Mouse (Mus musculus): Measurements from ENCODE around the gene Kdelr3. TPM values are rescaled to one million over a fixed set of nuclear protein-coding genes. Genes with fewer than 3 reads are reported as not detected.

The Kdelr3 gene
- total RNA-seq, 2 experiments from 2014 or later: 29.9 to 38.0 TPM

GRCm38 (mm10) chr15:79575543-79576222, 59.5 kb downstream of the Kdelr3 start:
- no peak for DNase-seq

GRCm38 (mm10) chr15:79576947-79577346, 60.7 kb downstream of the Kdelr3 start:
- no peak for DNase-seq

Small RNA genes lying within 50 kb of the gene (microRNA-seq; reads per million reads assigned to microRNA genes)
- gene Gm44302: 0 reads per million in 2 experiments

Other genes starting within 250 kb of the Kdelr3 start
- 1 to 10 TPM; 3.1 to 3.6 TPM for gene Baiap2l2, start 230.9 kb upstream of the Kdelr3 start, total RNA-seq (2021)
- 1 to 10 TPM; 9.2 to 9.8 TPM for gene Pla2g6, start 188.0 kb upstream of the Kdelr3 start, total RNA-seq (2021)
- 1 to 10 TPM; 2.0 to 2.6 TPM for gene Maff, start 169.8 kb upstream of the Kdelr3 start, total RNA-seq (2021)
- gene Tmem184b, start 112.8 kb upstream of the Kdelr3 start, total RNA-seq (2021): 10 to 100 TPM; 42.0 to 47.5 TPM
- gene Csnk1e, start 60.8 kb upstream of the Kdelr3 start, total RNA-seq (2021): 10 to 100 TPM; 55.5 to 60.8 TPM
- gene Kcnj4, start 11.2 kb upstream of the Kdelr3 start, total RNA-seq (2021): under 1 TPM; 0.26 to 0.27 TPM
- 100 to 1,000 TPM in 1 of 2 experiments, 10 to 100 TPM in 1; 94.8 to 163 TPM for gene Ddx17, start 30.3 kb downstream of the Kdelr3 start, total RNA-seq (2021)
- gene Dmc1, start 88.7 kb downstream of the Kdelr3 start, total RNA-seq (2021): 1 to 10 TPM in 1 of 2 experiments, under 1 TPM in 1; 0.40 to 1.0 TPM
- 1 to 10 TPM; 1.2 to 1.8 TPM for gene Fam227a, start 142.5 kb downstream of the Kdelr3 start, total RNA-seq (2021)
- gene Cby1, start 142.8 kb downstream of the Kdelr3 start, total RNA-seq (2021): 10 to 100 TPM; 22.6 to 24.9 TPM
- gene Tomm22, start 154.4 kb downstream of the Kdelr3 start, total RNA-seq (2021): 100 to 1,000 TPM in 1 of 2 experiments, 10 to 100 TPM in 1; 90.5 to 102 TPM
- gene Josd1, start 171.5 kb downstream of the Kdelr3 start, total RNA-seq (2021): 10 to 100 TPM; 11.8 to 13.1 TPM
- 10 to 100 TPM; 14.3 to 16.8 TPM for gene Gtpbp1, start 174.4 kb downstream of the Kdelr3 start, total RNA-seq (2021)
- gene Sun2, start 226.1 kb downstream of the Kdelr3 start, total RNA-seq (2021): 10 to 100 TPM; 61.3 to 65.9 TPM

All from gastrocnemius, postnatal 10 days (tissue).